Mouse (Mus musculus): ENCODE data around the gene Sun1.
A peak's percentile ranks its signal among the peaks of the same experiment; 100 is the strongest.

Sun1 gene

DNA sequence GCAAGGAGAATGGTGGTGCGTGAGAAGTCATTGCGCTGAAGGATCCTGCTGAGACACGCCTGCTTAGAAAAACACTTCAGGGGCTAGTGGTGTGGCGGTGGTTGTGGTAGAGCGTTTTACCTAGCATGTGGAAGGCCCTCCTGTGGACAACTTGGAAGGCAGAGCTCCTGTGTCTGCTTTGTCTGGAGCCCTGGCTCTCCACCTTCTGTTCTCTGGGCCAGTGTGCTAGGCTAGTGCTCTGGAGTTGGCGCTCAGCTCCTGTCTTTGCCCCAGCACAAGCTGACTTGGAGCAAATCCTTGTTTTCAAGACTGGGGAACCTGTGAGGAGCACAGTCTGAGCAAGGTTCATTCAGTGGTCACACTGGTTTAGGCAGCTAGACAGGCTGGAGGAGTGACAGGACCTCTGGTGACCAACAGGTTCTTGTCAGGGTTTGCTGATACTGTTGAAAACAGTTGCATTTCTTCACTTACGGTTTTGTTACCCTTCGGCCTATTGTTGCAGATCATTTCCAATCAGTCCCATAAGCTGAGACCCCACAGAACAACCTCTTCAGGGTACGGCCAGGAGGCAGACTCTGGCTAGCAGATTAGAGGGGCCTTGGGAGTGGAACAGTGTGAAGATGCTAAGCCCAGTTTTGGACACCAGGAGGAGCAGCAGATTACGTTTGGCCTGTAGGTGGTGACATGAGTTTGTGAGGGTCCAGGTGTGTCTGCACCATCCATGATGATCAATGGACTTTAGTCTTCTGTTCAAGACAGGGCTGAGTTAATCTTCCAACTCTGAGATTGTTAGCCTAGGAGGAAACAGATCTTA, 8.6 kb downstream of the Sun1 start:
- DNase-seq, result no peak

GRCm38 (mm10) chr5:139209685-139210026, 9.2 kb downstream of the Sun1 start:
- no peak for DNase-seq

GRCm38 (mm10) chr5:139211737-139212385, 11.4 kb downstream of the Sun1 start:
- DNase-seq, result no peak

GRCm38 (mm10) chr5:139214298-139214697, 13.9 kb downstream of the Sun1 start:
- no peak for DNase-seq

DNA sequence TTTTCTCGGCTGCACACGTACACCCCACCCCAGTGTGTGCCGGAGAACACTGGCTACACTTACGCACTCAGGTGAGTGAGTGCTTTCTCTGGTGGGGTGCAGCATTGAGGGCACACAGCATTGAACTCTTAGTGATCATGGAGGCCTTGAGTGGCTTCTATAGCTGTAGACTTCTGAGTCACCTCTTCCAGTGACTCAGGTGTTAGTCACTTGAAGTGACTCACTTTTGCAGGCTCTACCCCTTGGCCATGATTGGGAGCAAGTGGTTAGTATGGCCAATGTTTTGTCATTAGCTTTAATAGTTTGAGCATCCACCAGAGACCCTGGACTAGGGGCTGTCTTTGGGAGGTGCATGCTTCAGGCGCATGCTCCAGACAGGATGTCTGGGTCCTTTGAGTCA, 14.7 kb downstream of the Sun1 start:
- DNase-seq, result no peak

- DNase-seq, result no peak
Measured at GRCm38 (mm10) chr5:139216121-139216520, 15.7 kb downstream of the Sun1 start.

DNA sequence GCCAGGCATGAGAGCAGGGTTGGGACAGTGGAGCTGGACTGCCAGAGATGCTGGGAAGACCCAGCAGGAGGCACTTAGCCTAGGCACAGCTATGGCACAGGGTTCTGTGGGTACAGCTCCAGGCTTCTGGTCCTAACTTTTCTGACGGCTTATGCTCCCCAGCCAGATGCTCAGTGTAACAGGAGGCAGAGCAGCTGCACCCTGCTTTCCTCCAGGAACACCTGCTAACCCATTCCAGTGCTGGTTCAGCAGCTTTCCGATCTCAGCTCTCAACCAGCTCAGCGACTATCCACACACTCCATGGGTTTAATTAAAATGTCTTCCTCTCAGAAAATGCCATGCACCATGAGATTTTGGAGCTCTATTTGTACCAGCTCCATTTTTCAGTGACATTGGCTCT, 16.3 kb downstream of the Sun1 start:
- DNase-seq, result no peak

DNA sequence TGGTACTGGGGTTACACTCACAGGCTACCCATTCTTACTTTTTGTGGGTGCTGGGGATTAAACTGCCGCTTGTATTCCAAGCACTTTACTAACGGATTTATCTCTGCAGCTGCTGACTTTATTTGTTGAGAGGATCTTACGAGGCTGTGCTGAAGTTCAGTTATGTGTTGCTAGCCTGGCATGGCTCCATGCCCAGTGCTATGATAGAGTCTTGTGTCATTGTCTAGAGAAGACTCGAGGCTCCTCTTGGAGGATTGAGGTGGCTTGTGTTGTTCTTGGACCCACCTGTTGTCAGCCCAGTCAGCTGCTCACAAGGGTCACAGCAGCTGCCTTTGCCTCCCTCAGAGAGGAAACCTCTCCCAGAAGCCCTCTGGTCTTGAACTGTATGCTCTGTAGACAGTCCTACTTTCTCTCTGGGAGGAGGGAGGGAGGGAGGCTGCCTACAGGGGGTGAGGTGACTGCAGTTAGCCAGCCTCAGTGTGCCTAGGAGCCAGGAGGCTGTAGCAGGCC, 19.6 kb downstream of the Sun1 start:
- DNase-seq, result no peak

- DNase-seq, result peak; percentile 29
Measured at GRCm38 (mm10) chr5:139220610-139221009, 20.2 kb downstream of the Sun1 start.

DNA sequence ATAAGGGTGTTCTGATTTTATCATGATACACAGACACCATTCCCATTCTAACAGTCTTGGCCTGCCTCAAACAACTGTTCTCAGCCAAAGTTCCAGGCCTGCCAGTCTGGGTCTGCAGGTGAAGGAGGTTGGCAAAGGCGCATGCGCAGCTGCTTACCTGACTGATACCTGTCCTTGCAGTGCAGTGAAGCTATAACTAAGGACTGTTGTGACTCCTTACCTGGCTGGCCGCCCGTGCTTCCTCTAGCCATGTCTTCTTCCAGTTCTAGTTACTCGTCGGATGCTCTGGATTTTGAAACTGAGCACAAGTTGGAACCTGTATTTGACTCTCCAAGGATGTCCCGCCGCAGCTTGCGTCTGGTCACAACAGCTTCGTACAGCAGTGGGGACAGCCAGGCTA, 22.9 kb downstream of the Sun1 start:
- no peak for DNase-seq

- DNase-seq, result no peak
Measured at GRCm38 (mm10) chr5:139227236-139227635, 26.8 kb downstream of the Sun1 start.

DNA sequence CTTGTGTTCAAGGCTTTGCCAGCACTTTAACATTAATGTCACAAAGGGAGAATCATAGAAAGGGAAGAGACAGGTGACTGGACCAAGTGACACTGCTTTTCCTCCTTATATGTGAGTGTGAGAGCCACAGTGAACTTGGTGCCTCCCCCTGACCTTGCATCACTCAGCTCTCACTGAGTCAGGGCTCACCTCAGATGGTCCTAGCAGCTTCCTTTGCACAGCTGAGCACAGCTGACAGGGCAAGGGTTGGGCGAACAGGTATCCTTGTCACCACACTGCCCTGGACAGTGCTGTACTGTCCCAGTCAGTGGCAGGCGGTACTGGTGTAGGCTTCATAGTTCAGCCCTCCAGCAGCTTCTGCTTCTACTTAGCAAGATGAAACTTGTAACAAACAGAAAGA, 27.2 kb downstream of the Sun1 start:
- no peak for DNase-seq

DNA sequence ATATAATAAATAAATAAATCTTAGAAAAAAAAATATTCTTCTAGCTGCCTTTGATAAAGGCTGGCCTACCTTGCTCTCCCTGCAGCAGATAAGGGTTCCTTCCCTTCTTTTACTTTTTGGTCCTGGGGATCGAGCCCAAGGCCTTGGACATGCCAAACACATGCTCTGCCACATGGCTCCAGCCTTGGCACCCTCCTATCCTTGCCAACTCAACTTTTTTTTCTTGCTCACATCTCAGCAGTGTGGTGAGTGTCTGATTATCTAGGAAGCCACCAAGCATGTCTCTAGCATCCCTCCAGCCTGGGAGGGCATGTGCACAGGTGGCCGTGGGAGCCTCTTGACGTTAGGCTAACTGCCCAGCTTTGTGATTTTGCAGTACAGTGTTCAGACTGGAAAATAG, 27.9 kb downstream of the Sun1 start:
- DNase-seq, result no peak

- DNase-seq, result no peak
Measured at GRCm38 (mm10) chr5:139229716-139230115, 29.3 kb downstream of the Sun1 start.

GRCm38 (mm10) chr5:139232083-139232482, 31.6 kb downstream of the Sun1 start:
- DNase-seq, result no peak

- no peak for DNase-seq
Measured at GRCm38 (mm10) chr5:139234423-139234822, 34.0 kb downstream of the Sun1 start.

DNA sequence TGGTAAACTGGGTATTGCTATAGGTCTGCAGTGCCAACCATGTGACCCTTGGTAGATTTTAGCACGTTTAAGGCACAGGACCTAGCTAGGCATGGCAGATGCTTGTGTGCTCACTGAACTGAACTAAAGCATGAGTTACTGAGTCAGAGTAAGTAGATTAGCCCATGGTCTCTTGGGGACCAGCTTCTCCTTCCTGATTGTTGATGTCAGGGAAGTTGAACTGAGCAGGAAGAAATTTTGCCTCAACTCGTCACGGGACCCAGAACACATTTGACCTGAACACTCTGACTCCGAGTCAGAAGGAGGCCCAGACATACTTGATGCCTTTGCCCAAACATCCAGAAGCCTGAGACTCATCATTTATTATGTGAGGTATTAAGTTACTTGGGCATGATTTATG, 37.0 kb downstream of the Sun1 start:
- DNase-seq, result no peak

- no peak for DNase-seq
Measured at GRCm38 (mm10) chr5:139241022-139241761, 40.8 kb downstream of the Sun1 start.

DNA sequence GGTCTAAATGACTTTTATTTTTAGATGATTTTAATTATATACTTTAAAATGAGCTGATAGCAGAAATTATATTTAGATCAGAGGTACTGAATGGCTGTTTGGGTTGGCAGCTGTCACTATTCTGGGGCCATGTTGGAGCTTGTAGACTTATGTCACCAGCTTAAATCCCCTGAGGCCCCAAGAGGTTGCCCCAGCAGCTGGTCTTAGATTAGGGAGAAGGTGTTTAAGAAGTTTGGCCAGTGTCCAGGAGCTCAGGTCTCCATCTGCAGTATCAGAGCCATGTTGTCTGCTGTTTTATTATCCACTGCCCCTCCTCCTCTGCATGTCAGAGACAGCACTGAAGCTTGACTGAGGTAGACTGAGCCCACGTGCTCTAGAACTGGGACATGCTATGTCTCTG, 42.9 kb downstream of the Sun1 start:
- DNase-seq, result no peak

DNA sequence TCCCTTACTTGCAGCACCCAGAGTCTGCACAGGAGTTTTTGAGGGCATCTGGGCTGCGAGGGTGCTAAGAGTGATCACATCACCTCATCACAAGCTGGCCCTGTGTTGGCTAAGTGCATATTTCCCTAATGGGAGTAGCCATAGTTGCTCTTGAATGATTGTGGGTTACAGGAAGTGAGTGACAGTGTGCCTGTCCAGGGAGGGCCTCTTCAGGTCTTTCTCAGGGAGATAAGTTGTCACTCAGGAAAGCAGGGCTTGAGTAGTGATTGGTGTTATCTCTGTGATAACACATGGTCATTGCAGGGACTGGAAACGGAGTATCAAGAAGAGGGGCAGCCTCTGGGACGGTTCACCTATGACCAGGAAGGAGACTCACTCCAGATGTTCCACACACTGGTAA, 47.3 kb downstream of the Sun1 start:
- no peak for DNase-seq

- no peak for DNase-seq
Measured at GRCm38 (mm10) chr5:139248846-139249245, 48.4 kb downstream of the Sun1 start.

DNA sequence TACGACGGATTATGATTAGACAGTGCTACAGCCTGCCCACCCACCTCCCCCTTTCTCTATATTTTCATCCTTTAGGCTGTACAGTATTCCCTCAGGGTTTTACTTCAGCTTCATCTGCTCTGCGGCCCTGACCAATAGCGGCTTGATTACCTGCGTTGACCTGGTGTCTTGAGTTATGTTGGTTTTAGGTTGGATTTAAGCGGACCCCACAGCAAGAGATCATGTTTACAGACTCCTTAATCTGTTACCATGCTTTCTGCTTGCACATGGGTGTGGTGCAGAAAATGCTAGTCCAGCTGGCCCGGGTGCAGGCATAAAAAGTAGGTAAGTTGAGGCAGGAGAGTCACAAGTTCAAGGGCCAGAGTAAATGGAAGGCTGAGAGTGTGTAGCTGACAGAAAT, 50.8 kb downstream of the Sun1 start:
- DNase-seq, result no peak

- no peak for DNase-seq
Measured at GRCm38 (mm10) chr5:139251736-139252080, 51.3 kb downstream of the Sun1 start.
